Mouse (Mus musculus) thymus, postnatal 4 days (tissue): ENCODE measurements around the gene Coro1b.

ENCODE experiments used
- DNase-seq: peaks from one replicate; pipeline ENCODE4 v3.0.0; 2021

Gene Coro1b

DNA sequence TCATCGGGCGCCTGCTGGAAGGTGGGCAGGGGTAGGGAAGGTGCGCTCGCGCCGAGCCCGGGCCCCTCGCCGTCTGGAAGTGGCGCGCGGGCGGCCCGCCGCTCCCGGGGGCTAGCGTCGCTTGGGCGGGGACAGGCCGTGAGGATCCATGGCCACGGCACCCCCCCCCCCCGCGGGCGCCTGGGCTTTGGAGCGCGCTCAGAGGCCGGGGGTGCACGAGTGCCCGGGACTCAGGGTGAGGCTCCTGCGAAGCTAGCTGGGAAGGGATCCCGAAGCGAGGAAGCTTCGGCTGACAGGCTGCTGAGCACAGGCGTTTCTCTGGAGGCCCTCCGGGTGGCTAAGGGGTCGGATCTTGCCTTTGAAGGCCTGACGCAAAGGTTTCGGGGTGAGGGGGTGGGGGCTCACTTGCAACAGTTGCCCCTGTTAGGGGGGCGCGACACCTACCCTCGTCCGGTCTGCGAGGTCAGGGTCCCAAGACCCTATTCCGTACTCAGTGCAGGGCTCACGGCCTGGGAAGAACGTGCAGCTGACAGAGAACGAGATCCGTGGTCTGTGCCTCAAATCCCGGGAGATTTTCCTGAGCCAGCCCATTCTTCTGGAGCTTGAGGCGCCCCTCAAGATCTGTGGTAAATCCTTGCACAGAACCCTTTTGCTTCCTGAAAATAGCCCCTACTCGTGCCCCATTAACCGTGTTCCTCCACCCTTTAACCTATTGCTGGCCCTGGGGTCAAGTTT, 44.0 kb downstream of the Coro1b start:
- no peak for DNase-seq

DNA sequence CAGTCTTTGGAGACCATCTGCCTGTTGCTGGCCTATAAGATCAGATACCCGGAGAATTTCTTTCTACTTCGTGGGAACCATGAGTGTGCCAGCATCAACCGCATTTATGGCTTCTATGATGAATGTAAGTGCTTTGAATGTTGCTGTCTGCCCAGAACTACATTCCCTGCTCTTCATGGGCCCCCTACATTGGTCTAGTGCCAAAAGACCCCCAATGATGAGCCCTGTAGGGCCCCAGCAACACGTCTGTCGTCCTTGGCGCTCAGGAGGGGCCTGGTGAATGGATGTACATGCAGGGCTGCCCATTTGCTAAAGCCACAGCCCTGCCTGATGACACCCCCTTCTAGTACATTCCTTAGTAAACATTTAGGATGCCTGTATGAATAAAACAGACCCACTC, 44.7 kb downstream of the Coro1b start:
- no peak for DNase-seq

DNA sequence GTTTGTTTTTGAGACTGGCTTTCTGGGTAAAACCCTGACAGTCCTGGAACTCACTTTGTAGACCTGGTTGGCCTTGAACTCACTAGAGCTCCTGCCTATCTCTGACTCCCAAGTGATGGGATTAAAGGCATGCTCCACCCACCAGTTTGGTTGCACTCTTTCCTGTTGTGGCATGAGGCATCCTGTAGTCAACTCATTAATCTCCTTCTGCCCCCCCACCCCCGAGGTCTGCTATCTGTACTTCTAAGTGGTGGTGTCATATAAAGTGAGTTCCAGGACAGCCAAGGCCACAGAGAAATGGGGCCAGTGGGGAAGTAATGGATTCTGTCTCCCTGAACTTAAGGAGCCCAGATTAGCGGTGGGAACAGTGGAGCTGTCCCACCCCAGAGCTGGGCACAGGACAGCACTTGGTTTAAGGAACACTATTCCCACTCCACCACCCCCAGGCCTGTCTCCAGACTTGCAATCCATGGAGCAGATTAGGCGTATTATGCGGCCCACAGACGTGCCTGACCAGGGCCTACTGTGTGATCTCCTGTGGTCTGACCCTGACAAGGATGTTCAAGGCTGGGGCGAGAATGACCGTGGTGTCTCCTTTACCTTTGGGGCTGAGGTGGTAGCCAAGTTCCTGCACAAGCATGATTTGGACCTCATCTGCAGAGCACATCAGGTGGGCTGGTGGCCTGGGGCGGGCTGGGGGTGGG, 45.8 kb downstream of the Coro1b start:
- DNase-seq: no peak

DNA sequence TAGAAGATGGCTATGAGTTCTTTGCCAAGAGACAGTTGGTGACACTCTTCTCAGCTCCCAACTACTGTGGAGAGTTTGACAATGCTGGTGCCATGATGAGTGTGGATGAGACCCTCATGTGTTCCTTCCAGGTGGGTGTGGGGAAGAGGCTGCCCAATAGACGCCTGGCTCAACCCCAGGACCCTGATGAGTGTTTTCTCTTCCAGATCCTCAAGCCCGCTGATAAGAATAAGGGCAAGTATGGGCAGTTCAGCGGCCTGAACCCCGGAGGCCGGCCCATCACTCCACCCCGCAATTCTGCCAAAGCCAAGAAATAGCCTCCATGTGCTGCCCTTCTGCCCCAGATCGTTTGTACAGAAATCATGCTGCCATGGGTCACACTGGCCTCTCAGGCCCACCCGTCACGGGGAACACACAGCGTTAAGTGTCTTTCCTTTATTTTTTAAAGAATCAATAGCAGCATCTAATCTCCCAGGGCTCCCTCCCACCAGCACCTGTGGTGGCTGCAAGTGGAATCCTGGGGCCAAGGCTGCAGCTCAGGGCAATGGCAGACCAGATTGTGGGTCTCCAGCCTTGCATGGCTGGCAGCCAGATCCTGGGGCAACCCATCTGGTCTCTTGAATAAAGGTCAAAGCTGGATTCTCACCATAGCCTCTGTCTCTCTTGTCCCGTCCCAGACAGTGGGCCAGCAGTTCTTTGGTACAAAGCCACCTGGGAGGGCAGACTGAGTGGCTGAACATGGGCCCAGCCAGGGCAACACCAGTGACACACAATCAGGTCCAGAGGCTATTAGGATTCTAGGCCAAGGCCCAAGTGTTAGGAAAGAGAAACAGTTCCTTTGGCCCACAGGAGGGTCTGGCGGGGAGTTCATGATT, 46.6 kb downstream of the Coro1b start:
- DNase-seq: no peak

DNA sequence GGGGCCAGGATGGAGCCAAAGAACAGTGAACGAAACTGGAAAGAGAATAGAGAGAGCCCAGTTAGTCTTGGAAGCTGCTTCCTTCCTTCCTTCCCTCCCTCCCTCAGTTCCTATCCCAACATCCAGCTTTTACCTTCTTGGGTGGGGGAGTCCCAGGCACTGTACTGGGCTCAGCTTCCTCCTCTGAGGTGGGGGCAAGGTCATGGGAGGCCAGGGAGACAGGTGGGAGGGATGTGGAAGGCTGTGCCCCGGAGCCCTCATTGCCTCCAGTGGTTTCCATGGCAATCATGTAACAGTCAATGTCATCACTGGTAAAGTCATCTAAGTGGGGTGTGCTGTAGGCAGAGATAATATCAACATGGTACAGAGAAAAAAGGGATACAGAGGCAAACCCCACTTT, 47.6 kb downstream of the Coro1b start:
- no peak for DNase-seq

DNA sequence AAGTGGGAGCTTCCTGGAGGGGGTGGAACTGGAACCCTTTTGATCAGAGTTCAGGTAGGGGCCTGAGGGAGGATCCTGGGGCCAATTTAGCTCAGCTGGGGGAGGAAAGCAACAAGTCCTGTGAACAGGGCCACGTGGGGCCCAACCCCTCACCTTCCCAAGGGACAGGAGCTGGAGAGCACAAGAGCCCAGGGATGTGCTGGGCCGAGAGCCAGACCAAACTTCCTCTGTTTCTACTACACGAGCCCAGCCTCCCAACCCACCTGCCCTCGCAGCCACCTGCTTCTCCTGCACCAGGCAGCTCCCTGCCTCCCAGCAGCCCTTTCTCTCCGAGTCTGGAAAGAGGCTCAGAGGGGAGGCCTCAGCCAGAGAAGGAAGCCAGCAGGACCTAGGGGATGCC, 48.1 kb downstream of the Coro1b start:
- no peak for DNase-seq

DNA sequence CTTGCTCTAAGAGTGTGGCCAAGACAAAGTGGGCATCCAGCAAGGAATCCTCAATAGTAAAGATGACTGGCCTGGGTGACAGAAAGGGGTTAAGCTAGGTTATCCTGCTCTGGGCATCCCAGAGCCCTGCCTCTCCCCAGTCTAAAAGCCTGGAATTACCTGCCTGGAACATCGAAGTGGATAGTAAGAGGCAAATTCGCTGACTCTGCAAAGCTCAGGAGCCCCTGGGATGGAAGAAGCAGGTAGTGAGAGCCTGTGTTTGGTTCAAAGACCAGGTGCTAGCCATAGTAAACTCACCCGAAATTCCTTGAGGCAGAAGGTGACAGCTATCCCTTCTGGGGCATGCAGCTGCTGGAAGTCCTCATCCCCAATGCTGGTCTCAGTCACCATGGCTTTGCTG, 48.8 kb downstream of the Coro1b start:
- no peak for DNase-seq

DNA sequence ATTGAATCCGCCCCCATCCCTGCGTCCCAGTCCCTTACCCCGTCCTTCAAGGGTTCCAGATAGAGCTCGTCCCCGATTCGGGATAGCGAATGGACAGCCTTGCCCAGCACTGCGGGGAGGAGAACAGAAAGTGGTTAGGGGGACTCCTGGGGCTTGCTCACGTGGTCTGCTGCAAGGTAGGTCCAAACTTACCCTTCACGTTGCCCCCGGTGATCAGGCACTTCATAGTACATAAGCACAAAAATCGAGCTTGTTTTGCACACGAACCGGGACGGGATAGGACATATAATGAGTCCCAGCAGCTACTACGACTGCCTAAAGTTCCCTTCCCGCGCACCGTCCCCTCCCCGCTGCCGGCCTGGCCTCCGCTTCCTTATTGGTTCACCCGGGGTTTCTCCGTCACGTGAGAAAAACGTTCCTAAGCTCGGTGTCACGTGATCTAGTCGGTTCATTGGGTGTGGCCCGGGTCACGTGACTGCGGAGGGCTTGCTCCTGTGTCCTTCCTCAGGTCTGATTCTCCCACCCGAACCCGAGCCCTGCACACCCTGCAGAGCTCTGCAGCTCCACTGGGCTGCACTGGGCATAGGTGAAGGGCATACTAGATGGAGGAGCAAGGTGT, 53.0 kb downstream of the Coro1b start, which contains the start of gene Rad9a:
Gene Rad9a, minus strand, starts transcription at position 372 of the 619 bp plus-strand sequence.
- peak; percentile 97 for DNase-seq

DNA sequence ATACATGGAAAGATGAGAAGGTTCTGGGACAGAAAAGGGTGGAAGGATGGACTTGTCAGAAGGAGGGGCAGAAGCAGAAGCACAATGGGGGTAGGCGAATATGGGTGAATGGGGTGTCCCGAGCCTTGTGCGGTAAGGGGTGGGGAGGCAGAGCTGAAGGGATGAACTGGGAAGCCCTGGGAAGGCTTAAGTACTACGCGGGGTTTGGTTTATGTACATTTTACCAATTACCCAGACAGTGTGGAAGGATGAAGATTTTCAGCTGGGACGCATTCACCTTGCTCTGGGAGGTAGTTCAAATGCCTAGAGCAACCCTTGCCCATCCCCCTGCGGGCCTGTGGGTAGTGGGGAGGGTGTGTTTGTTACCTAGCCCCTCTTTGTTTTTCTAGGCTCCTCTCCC, 53.7 kb downstream of the Coro1b start:
- DNase-seq: peak; percentile 45

DNA sequence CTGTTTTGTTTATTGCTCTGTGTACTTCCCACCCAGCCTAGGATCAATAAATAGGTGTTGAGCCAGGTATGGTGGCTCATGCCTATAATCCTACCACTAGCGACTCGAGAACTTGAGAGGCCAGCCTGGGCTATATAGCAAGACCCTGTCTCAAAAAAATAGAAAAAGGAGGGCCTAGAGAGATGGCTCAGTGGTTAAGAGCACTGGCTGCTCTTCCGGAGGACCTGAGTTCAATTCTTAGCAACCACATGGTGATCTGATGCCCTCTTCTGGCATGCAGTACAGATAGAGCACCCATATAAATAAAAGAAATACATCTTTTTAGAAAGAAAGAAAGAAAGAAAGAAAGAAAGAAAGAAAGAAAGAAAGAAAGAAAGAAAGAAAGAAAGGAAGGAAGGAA, 54.7 kb downstream of the Coro1b start:
- DNase-seq: peak; percentile 36
